Mouse (Mus musculus) erythroblast, embryonic 14.5 days (primary cell): ENCODE measurements around the gene Sgca.

Experiments used
- GATA1 ChIP-seq: IDR thresholded peaks from 2 replicates; pipeline ENCODE4 v1.6.1; 2012; ENCODE audit warnings: low read length, inconsistent platforms, mixed read lengths
- TAL1 ChIP-seq: IDR thresholded peaks from 3 replicates; pipeline ENCODE4 v1.6.1; 2012; ENCODE audit warnings: low read length, inconsistent platforms, mixed read lengths

- no peak for TF ChIP-seq GATA1
- no peak for TF ChIP-seq TAL1
Measured at GRCm38 (mm10) chr11:94941121-94941520, 35.0 kb downstream of the Sgca start.
